Mouse (Mus musculus) mouse trophoblast stem cell (cell line): ENCODE data around the gene A230072I06Rik.

Experiments
- in situ Hi-C, 2 experiments: fragments of 300-500 bp; cut with MseI, MboI; formaldehyde crosslinking; loops; 2 replicates in 1 of 2; 3 replicates in 1 of 2; pipeline ENCODE4 v1.15.1; 2025

The A230072I06Rik gene

DNA sequence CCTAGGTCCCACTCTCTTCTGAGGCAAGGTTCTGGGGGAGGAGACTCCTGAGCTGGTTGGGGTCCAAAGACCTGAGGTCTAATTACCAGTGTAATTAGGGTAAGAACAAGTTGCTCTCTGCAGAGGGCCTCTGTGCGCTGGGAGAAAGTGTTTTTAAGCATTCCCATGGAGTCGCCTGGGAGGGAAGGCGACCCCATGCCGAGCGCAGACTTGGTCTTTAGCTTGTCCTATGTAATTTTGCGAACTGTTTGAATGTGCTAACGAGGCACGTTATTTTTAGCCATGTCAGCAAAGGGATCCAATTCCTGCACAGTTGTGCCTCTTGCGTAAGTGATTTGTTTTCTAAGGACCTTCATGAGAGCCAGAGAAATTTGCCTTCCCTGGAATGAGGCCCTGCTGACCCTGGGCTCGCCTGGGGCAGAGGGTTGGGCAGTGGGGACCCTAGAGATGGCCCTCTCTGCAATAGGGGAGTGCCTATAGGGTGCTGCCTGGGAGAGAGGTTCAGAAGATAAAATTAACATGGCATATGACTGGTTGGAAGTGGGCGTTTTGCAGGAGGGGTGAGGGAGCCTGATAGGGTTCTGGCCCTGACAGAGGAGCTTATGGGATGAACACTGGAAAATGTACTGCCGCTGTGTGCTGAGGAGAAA is at the start of gene A230072I06Rik:
TSS of gene A230072I06Rik (plus strand) at position 157 of the 650 bp plus-strand sequence.
- in situ Hi-C loops = no loop called here

- in situ Hi-C loops = no loop called here
These were observed 44.6 kb upstream of the A230072I06Rik start for GRCm38 (mm10) chr8:12234039-12234438.

- in situ Hi-C loops = no loop called here
These were observed 39.8 kb upstream of the A230072I06Rik start for GRCm38 (mm10) chr8:12238775-12239174.

GRCm38 (mm10) chr8:12240143-12240542 is 38.5 kb upstream of the A230072I06Rik start:
- in situ Hi-C loops = no loop called here

DNA sequence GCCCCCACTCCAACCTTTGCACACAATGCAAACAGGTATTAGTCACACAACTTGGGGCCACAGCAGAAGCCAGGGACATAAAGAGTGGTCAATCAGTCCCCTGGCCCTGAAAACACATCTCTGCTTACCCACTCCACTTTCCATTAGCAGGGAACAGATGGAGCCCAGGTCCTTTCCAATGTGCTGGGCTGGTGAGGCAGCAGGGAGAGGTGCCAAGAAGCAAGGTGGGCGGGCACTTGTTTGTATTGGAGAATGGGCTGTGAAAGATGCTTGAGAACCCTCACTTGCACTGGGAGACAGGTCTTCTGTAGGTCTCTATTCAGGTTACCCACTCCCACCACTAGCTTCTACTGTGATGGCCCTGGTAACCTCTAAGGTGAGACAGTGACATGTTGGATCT is 34.9 kb upstream of the A230072I06Rik start:
- in situ Hi-C loops = no loop called here

DNA sequence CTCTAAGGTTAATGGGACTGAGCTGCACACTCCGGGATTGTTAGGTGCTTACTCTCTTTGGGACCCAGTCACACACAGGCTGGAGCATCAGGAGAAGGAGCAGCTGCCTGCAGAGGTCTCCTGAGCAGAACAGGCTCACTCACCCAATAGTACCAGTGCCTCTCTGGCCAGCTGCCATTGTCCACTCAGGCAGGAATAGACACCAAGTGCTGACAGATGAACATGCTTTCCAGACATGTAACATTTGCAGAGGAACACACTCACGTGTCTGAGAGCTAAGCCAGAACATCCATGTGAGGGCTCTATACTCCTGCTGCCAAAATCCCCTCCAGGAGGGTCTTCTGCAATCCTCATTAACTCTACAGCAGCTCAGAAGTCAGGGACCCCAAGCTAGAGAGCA is 18.7 kb upstream of the A230072I06Rik start:
- in situ Hi-C loops = no loop called here

DNA sequence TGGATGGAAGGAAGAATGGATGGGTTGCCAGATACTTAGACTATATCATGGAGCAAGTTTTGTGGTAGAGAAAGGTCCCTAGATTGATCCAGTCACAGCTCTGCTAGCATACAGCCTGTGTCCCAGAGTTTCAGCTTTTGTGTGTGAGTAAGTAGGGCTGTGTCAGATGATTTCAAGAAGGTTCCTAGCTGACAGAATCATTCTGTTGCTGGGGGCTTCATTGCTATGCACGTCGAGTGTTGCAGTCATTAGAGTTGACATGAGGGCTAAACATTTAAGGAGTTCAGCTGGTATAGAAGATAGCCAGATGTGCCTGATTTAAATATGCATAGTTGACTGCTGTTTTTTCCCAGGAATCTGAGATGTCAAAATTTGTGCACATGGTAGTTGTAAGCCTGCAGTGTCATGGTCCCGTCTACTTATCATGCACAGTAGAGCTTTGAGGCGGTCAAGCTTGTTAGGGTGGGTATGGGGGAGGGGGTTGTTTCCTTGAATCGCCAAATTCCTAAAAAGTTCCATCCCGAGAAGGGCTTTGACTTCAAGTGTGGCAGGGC is 18.1 kb upstream of the A230072I06Rik start:
- in situ Hi-C loops = no loop called here

- in situ Hi-C loops = no loop called here
These were observed 17.1 kb upstream of the A230072I06Rik start for GRCm38 (mm10) chr8:12261556-12261955.

DNA sequence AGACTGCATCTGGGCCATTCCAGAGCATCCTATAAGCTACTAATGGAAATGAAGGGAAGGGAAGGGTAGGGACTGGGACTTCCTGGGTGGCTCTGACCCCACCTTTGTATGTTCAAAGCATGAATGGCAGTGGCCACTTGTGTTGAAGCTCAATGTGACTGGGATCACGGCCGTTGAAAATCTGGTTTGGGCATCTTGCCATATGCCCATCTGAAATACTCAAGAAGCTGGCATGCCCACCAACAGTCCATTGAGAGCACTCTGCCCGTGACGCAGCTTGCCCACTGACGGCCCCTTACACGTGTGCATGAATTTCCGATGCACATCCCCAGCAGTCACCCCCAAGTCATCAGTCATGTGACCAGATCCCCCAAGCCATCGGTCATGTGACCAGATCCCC is 13.6 kb upstream of the A230072I06Rik start:
- in situ Hi-C loops = no loop called here

DNA sequence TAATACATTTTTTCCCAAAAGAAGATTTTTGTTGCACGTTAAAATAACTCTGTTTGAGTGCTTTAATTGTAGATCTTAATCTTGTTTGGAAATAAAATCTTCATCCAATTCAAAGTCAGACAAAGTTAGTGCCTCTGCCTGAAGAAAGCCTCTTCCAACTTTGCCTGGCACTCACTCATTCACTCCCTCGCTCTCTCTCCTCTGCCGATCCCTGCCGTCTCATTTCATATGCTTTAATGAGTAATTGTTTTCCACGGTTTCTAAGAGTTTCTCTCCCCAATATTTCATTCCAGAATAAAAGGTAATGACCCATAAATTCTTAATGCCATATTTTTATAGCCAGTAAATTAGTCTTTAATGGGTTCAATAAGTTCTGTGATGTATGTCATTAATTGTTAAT is 10.8 kb upstream of the A230072I06Rik start:
- in situ Hi-C loops = no loop called here

GRCm38 (mm10) chr8:12268306-12268829 is 10.3 kb upstream of the A230072I06Rik start:
- in situ Hi-C loops = no loop called here

- in situ Hi-C loops = no loop called here
These were observed 1.0 kb downstream of the A230072I06Rik start for GRCm38 (mm10) chr8:12279482-12280192.

DNA sequence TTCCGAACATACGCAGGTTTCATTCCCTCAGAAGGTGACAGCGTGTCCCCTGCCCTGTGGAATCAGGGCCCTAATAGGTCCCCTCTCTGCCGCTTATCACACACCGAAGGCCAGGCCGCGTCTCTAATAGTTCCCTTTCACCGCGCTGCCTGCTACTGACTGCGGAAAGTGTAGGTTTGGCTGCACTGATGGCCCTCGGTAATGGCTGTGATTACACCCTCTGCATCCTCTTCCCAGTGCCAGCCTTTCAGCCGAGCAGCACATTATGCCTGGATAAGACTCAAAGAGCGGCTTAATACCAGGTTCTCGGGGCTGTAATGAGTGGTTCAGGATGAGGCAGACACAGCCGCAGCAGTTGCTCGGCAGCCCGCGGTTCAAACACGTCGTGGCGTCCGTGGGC is 3.5 kb downstream of the A230072I06Rik start:
- in situ Hi-C loops = no loop called here

GRCm38 (mm10) chr8:12290551-12290950 is 11.9 kb downstream of the A230072I06Rik start:
- in situ Hi-C loops = no loop called here

GRCm38 (mm10) chr8:12298326-12298950 is 19.8 kb downstream of the A230072I06Rik start:
- in situ Hi-C loops = no loop called here

GRCm38 (mm10) chr8:12301998-12302397 is 23.4 kb downstream of the A230072I06Rik start:
- in situ Hi-C loops = no loop called here

GRCm38 (mm10) chr8:12312975-12313734 is 34.5 kb downstream of the A230072I06Rik start:
- in situ Hi-C loops = no loop called here

GRCm38 (mm10) chr8:12314258-12314657 is 35.6 kb downstream of the A230072I06Rik start:
- in situ Hi-C loops = no loop called here

- in situ Hi-C loops = no loop called here
These were observed 36.6 kb downstream of the A230072I06Rik start for GRCm38 (mm10) chr8:12315177-12315576.

- in situ Hi-C loops = no loop called here
These were observed 41.3 kb downstream of the A230072I06Rik start for GRCm38 (mm10) chr8:12319755-12320455.

DNA sequence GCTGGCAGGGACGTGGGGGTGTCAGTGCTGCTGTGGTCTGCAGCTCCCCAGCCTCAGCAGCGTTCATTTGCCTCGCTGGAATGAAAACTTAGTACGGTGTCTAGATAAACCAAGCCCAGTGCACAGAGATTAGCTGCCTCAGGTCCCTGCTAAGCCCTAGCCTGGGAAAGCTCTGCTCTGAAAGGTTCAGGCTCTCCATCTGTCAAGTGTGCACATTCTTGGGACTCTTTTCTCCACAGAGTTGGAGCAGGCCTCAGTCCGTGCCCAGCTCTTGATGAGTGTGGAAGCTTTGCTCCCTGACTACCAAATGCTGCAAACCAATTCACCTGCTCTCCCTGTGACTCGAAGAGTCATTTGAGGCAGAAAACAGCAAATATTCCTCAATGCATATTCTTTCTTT is 43.5 kb downstream of the A230072I06Rik start:
- in situ Hi-C loops = no loop called here
